Mouse (Mus musculus) liver, adult 2 months (tissue): ENCODE measurements at regions not wholly inside any gene's neighbourhood (a gene's known extent, or its start where the extent isn't known, plus 50 kb on each side); places are given as distances from the start of the nearest gene placed in this dataset.

ENCODE experiments used
- CTCF ChIP-seq: fragments of 200-500 bp; IDR thresholded peaks from 2 replicates; pipeline ENCODE4 v1.5.1; 2011; ENCODE audit warnings: low read depth, low read length, control low read depth
- POLR2A ChIP-seq: fragments of 200-500 bp; IDR thresholded peaks from 2 replicates; pipeline ENCODE4 v1.6.1; 2011; ENCODE audit warnings: low read length, control low read depth; ENCODE audit not compliant: insufficient read depth; ENCODE audit errors: extremely low read depth

DNA sequence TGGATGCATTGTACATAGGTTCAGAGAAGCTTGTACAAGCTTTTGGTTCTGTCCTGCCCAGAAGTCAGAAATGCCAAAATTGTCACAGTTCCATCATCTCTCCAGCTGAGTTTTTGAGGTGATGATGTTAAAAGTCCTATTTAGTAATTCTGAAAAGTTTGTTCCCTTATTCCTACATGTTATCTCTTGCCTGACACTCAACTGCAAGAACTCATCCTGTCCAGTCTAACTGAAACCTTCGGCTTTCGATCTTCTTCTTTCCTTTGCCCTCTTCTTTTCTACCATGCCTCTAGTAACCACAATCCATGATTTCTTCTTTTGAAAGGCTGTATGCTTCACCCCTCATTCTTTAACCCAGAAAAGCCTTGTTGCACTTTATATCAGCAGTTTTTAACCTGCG lies 313.2 kb upstream of the Trib2 start:
- no peak for TF ChIP-seq POLR2A
- TF ChIP-seq CTCF, result no peak
